27 mouse cellular contexts compared by ENCODE assay signal in the genomic region with DNA sequence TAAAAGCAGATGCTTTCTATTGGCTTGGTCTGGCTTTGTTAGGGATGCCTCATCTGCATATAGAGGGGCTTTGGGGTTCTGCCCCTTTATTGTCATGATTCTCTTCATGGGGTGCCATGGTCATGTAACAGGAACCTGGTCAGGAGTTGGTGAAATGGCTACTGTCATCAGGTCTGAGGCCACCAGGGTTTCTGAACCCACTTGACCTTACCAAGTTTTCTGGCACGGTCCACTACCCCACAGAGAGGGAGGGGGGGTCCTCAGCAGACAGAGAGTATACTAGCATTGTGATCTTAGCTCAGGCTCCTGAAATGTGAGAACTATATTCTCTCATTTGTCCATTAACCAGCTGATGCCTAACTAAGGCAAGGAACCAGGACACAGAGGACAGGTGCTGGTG. TPM values are rescaled to one million over a fixed set of nuclear protein-coding genes. Genes with fewer than 3 reads are reported as not detected.
DNase-seq lines count a peak whose midpoint lies in the region; ATAC-seq lines count a peak whose summit lies in the region.
"Had no signal": no experiment of that assay in that cellular context is flagged by ENCODE, and none has a peak within 500 bp of the region (broad histone marks: within the 10 kb centered on the region; RNA-seq: fewer than 3 reads in every experiment).

No protein-coding gene starts in this region.

- no peaks in the 10 kb centered on the region for H3K36me3 ChIP-seq in kidney, embryonic 14.5 days (ENCODE audit: control insufficient read depth, insufficient read depth, low read length)
- no peaks in the 10 kb centered on the region for H3K36me3 ChIP-seq in kidney, embryonic 16.5 days (ENCODE audit: insufficient read depth, low read length)
- H3K36me3 ChIP-seq: embryonic facial prominence, embryonic 10.5 days; embryonic facial prominence, embryonic 12.5 days; forebrain, embryonic 15.5 days; G1E had no signal

- no peak overlapping the region for H3K4me3 ChIP-seq in kidney, embryonic 14.5 days (ENCODE audit: low read length)
- no peak overlapping the region for H3K4me3 ChIP-seq in kidney, embryonic 16.5 days (ENCODE audit: low read length)
- H3K4me3 ChIP-seq: embryonic facial prominence, embryonic 10.5 days; embryonic facial prominence, embryonic 12.5 days; forebrain, embryonic 13.5 days; forebrain, embryonic 15.5 days had no signal

- DNase-seq in heart, adult 11 months = peak; percentile 56
- no peak for DNase-seq in heart, adult 18-20 months
- DNase-seq in kidney, adult 11 months = no peak
- DNase-seq in kidney, postnatal 4 days = no peak
- DNase-seq: adrenal gland, adult 8-10 months; adrenal gland, postnatal 14 days; adrenal gland, postnatal 36 days; B cell, adult 2 months; cerebellum, adult 11-12 months; cerebellum, adult 2 months; cerebellum, adult 9-10 months; cerebellum, postnatal 10 days; cerebellum, postnatal 25 days had no signal

- H3K9ac ChIP-seq in kidney, embryonic 14.5 days (ENCODE audit: low read depth, low read length) = no peak overlapping the region
- H3K9ac ChIP-seq in kidney, embryonic 16.5 days (replicated peaks; ENCODE audit: low read length) = no peak overlapping the region
- H3K9ac ChIP-seq: embryonic facial prominence, embryonic 12.5 days; forebrain, embryonic 13.5 days; forebrain, embryonic 15.5 days had no signal

- H3K27me3 ChIP-seq in kidney, embryonic 14.5 days (ENCODE audit: control insufficient read depth, insufficient read depth, low read length) = no peaks in the 10 kb centered on the region
- H3K27me3 ChIP-seq in kidney, embryonic 16.5 days (ENCODE audit: insufficient read depth, low read length) = no peaks in the 10 kb centered on the region
- H3K27me3 ChIP-seq: CH12.LX; embryonic facial prominence, embryonic 12.5 days; forebrain, embryonic 13.5 days; forebrain, embryonic 15.5 days had no signal

- H3K9me3 ChIP-seq in kidney, embryonic 14.5 days (ENCODE audit: control insufficient read depth, low read length) = no peaks in the 10 kb centered on the region
- no peaks in the 10 kb centered on the region for H3K9me3 ChIP-seq in kidney, embryonic 16.5 days (ENCODE audit: low read length)
- H3K9me3 ChIP-seq: embryonic facial prominence, embryonic 10.5 days; embryonic facial prominence, embryonic 12.5 days; forebrain, embryonic 13.5 days; forebrain, embryonic 15.5 days; G1E had no signal

- no peaks in the 10 kb centered on the region for H3K4me1 ChIP-seq in kidney, embryonic 14.5 days (ENCODE audit: control insufficient read depth, insufficient read depth, low read length)
- no peaks in the 10 kb centered on the region for H3K4me1 ChIP-seq in kidney, embryonic 16.5 days (ENCODE audit: insufficient read depth, low read length)
- H3K4me1 ChIP-seq: embryonic facial prominence, embryonic 10.5 days; embryonic facial prominence, embryonic 12.5 days; forebrain, embryonic 13.5 days; forebrain, embryonic 15.5 days had no signal

- no peak overlapping the region for H3K27ac ChIP-seq in kidney, embryonic 14.5 days (ENCODE audit: low read depth, low read length)
- no peak overlapping the region for H3K27ac ChIP-seq in kidney, embryonic 16.5 days (ENCODE audit: low read length)
- H3K27ac ChIP-seq: embryonic facial prominence, embryonic 10.5 days; embryonic facial prominence, embryonic 12.5 days; forebrain, embryonic 13.5 days; forebrain, embryonic 15.5 days had no signal

- peak; percentile 57; the same call in 1 of the 2 replicates for ATAC-seq in kidney, embryonic 14.5 days (ENCODE audit: low FRiP score, low TSS enrichment)
- ATAC-seq in kidney, embryonic 16.5 days (ENCODE audit: low FRiP score, low TSS enrichment) = peak; percentile 67; the same call in 1 of the 2 replicates
- ATAC-seq: activated CD4-positive, CD25-positive, alpha-beta regulatory T cell, adult 4 months; CD4-positive, CD25-positive, alpha-beta regulatory T cell, adult 4 months; forebrain, embryonic 13.5 days; forebrain, embryonic 15.5 days; Patski had no signal

- 44% methylated on average over 1 of the region's 1 CpGs for WGBS in kidney, embryonic 14.5 days
- 13% methylated on average over 1 of the region's 1 CpGs for WGBS in kidney, embryonic 16.5 days

- H3K4me2 ChIP-seq in kidney, embryonic 14.5 days (replicated peaks; ENCODE audit: low read depth, low read length) = no peak overlapping the region
- no peak overlapping the region for H3K4me2 ChIP-seq in kidney, embryonic 16.5 days (replicated peaks; ENCODE audit: low read depth, low read length)
- H3K4me2 ChIP-seq: embryonic facial prominence, embryonic 12.5 days; forebrain, embryonic 13.5 days; forebrain, embryonic 15.5 days had no signal

RNA-seq across cellular contexts. Expression of gene Izumo1r, which starts 59.0 kb away (rescaled TPM):
- 1 to 10 TPM in 1 of 2 experiments, not detected in 1; 1.0 TPM for total RNA-seq in heart, adult 18-20 months (2021)
- 0.16 and 0.53 TPM in 2 replicates for polyA plus RNA-seq in kidney, embryonic 14.5 days (2014; fragmentation: Nextera tagmentation; extraction: Ambion mirVana)
- not detected in 2 replicates for polyA plus RNA-seq in kidney, embryonic 16.5 days (2015; fragmentation: Nextera tagmentation; extraction: Ambion mirVana)
- total RNA-seq: adrenal gland, adult 18-20 months; adrenal gland, adult 8-10 months; adrenal gland, postnatal 14 days; adrenal gland, postnatal 36 days; CH12.LX had no signal
- polyA plus RNA-seq: cerebellum, adult 2 months; cortical plate, adult 2 months; forebrain, embryonic 11.5 days; forebrain, embryonic 13.5 days; forebrain, embryonic 15.5 days; G1E; Patski had no signal
